In genomic region chr13:81497035-81497434, GRCm38 (mm10) we compare ENCODE assay signal across 29 mouse cellular contexts.
DNase-seq lines count a peak whose midpoint lies in the region; ATAC-seq and TF ChIP-seq lines count a peak whose summit lies in the region.
"Had no signal": no experiment of that assay in that cellular context is flagged by ENCODE, and none has a peak within 500 bp of the region (broad histone marks: within the 10 kb centered on the region; RNA-seq: fewer than 3 reads in every experiment).

No protein-coding gene starts in this region.

- 0 out of 2 replicates have a peak, but pooled peaks cover 3% of the 10 kb centered on the region for H3K36me3 ChIP-seq in hindbrain, embryonic 11.5 days (ENCODE audit: control insufficient read depth, insufficient read depth, low read length)
- H3K36me3 ChIP-seq in hindbrain, embryonic 12.5 days: peaks cover 11% of the 10 kb centered on the region
- H3K36me3 ChIP-seq in limb, embryonic 11.5 days (ENCODE audit: control insufficient read depth, insufficient read depth, low read length): no peaks in the 10 kb centered on the region
- no peaks in the 10 kb centered on the region for H3K36me3 ChIP-seq in limb, embryonic 10.5 days
- H3K36me3 ChIP-seq in intestine, embryonic 16.5 days (ENCODE audit: control insufficient read depth, insufficient read depth, low read length): no peaks in the 10 kb centered on the region
- no peaks in the 10 kb centered on the region for H3K36me3 ChIP-seq in stomach, embryonic 15.5 days
- no peaks in the 10 kb centered on the region for H3K36me3 ChIP-seq in midbrain, postnatal 0 days (ENCODE audit: insufficient read depth, low read length)
- H3K36me3 ChIP-seq: heart, embryonic 12.5 days; hindbrain, embryonic 15.5 days; limb, embryonic 15.5 days; liver, embryonic 13.5 days had no signal

- no peak for DNase-seq in hindbrain, embryonic 11.5 days (ENCODE audit: low spot score)
- DNase-seq in limb, embryonic 11.5 days (ENCODE audit: low spot score): peak; percentile 32
- no peak for DNase-seq in limb, embryonic 10.5 days (ENCODE audit: low spot score)
- no peak for DNase-seq in midbrain, postnatal 0 days (ENCODE audit: low spot score)
- DNase-seq: adrenal gland, postnatal 10 days; cerebellum, adult 8-10 months; cerebellum, postnatal 25 days; embryo, embryonic 11 days; heart, adult 2 months; heart, postnatal 4 days; kidney, adult 9 months; layer of hippocampus, postnatal 36 days; liver, embryonic 13.5 days; lung, adult 18-20 months; retina, postnatal 1 day; right cerebral cortex, postnatal 14 days; thymus, adult 2 months; thymus, postnatal 36 days had no signal

- no peak overlapping the region for H3K4me2 ChIP-seq in hindbrain, embryonic 11.5 days (replicated peaks; ENCODE audit: low read depth, low read length)
- H3K4me2 ChIP-seq in hindbrain, embryonic 12.5 days (replicated peaks): no peak overlapping the region
- H3K4me2 ChIP-seq in limb, embryonic 11.5 days (ENCODE audit: low read depth, severe bottlenecking): no peak overlapping the region
- no peak overlapping the region for H3K4me2 ChIP-seq in intestine, embryonic 16.5 days (ENCODE audit: low read depth, low read length)
- no peak overlapping the region for H3K4me2 ChIP-seq in stomach, embryonic 15.5 days
- H3K4me2 ChIP-seq in midbrain, postnatal 0 days (ENCODE audit: low read depth, low read length, poor library complexity, severe bottlenecking): no peak overlapping the region
- H3K4me2 ChIP-seq: heart, embryonic 12.5 days; hindbrain, embryonic 15.5 days; limb, embryonic 15.5 days; liver, embryonic 13.5 days; midbrain, embryonic 12.5 days had no signal

- 0 out of 2 replicates have a peak, but pooled peaks have one; percentile 19 for ATAC-seq in hindbrain, embryonic 11.5 days (ENCODE audit: low FRiP score)
- ATAC-seq in hindbrain, embryonic 12.5 days (ENCODE audit: low FRiP score): no peak
- ATAC-seq in limb, embryonic 11.5 days (ENCODE audit: insufficient number of reproducible peaks, low FRiP score, low TSS enrichment, low read depth): peak; percentile 59; the same call in 1 of the 2 replicates
- peak; percentile 68 for ATAC-seq in intestine, embryonic 16.5 days
- ATAC-seq in stomach, embryonic 15.5 days (ENCODE audit: insufficient read depth, low FRiP score, low read depth): peak; percentile 22; the same call in 1 of the 2 replicates
- no peak for ATAC-seq in midbrain, postnatal 0 days (ENCODE audit: low FRiP score)
- ATAC-seq: forebrain, embryonic 16.5 days; inflammation-experienced regulatory T-cells, adult 6 months; Patski had no signal

- H3K9me3 ChIP-seq in hindbrain, embryonic 11.5 days (ENCODE audit: control insufficient read depth, low read length): no peaks in the 10 kb centered on the region
- H3K9me3 ChIP-seq in hindbrain, embryonic 12.5 days (replicated peaks): no peaks in the 10 kb centered on the region
- no peaks in the 10 kb centered on the region for H3K9me3 ChIP-seq in limb, embryonic 11.5 days (ENCODE audit: control insufficient read depth, low read length)
- no peaks in the 10 kb centered on the region for H3K9me3 ChIP-seq in limb, embryonic 10.5 days (replicated peaks)
- no peaks in the 10 kb centered on the region for H3K9me3 ChIP-seq in intestine, embryonic 16.5 days (ENCODE audit: control insufficient read depth, low read length)
- H3K9me3 ChIP-seq in stomach, embryonic 15.5 days: no peaks in the 10 kb centered on the region
- H3K9me3 ChIP-seq in midbrain, postnatal 0 days (ENCODE audit: low read length): no peaks in the 10 kb centered on the region
- H3K9me3 ChIP-seq: heart, embryonic 12.5 days; hindbrain, embryonic 15.5 days; limb, embryonic 15.5 days; liver, embryonic 13.5 days; midbrain, embryonic 12.5 days had no signal

- no peak overlapping the region for H3K27ac ChIP-seq in hindbrain, embryonic 11.5 days (ENCODE audit: low read depth, low read length)
- no peak overlapping the region for H3K27ac ChIP-seq in hindbrain, embryonic 12.5 days
- no peak overlapping the region for H3K27ac ChIP-seq in limb, embryonic 11.5 days (replicated peaks; ENCODE audit: low read depth, low read length)
- no peak overlapping the region for H3K27ac ChIP-seq in limb, embryonic 10.5 days
- H3K27ac ChIP-seq in intestine, embryonic 16.5 days (ENCODE audit: low read length): no peak overlapping the region
- H3K27ac ChIP-seq in stomach, embryonic 15.5 days: no peak overlapping the region
- H3K27ac ChIP-seq in midbrain, postnatal 0 days (ENCODE audit: low read depth, low read length): no peak overlapping the region
- H3K27ac ChIP-seq: heart, adult 2 months; hindbrain, embryonic 15.5 days; limb, embryonic 15.5 days; liver, embryonic 13.5 days; midbrain, embryonic 12.5 days had no signal

- no peaks in the 10 kb centered on the region for H3K27me3 ChIP-seq in hindbrain, embryonic 11.5 days (ENCODE audit: control insufficient read depth, insufficient read depth, low read length)
- H3K27me3 ChIP-seq in hindbrain, embryonic 12.5 days: no peaks in the 10 kb centered on the region
- H3K27me3 ChIP-seq in limb, embryonic 11.5 days (ENCODE audit: control insufficient read depth, insufficient read depth, low read length): no peaks in the 10 kb centered on the region
- no peaks in the 10 kb centered on the region for H3K27me3 ChIP-seq in limb, embryonic 10.5 days (ENCODE audit: low read depth, poor library complexity, severe bottlenecking)
- H3K27me3 ChIP-seq in intestine, embryonic 16.5 days (replicated peaks; ENCODE audit: control insufficient read depth, insufficient read depth, low read length): no peaks in the 10 kb centered on the region
- H3K27me3 ChIP-seq in stomach, embryonic 15.5 days (replicated peaks): no peaks in the 10 kb centered on the region
- H3K27me3 ChIP-seq in midbrain, postnatal 0 days (ENCODE audit: insufficient read depth, low read length): no peaks in the 10 kb centered on the region
- H3K27me3 ChIP-seq: heart, embryonic 12.5 days; hindbrain, embryonic 15.5 days; limb, embryonic 15.5 days; liver, embryonic 13.5 days; midbrain, embryonic 12.5 days; Patski had no signal

- no peak for TF ChIP-seq CTCF in midbrain, postnatal 0 days (IDR thresholded peaks at IDR 0.05)

- H3K9ac ChIP-seq in hindbrain, embryonic 11.5 days (ENCODE audit: low read depth, low read length): no peak overlapping the region
- no peak overlapping the region for H3K9ac ChIP-seq in hindbrain, embryonic 12.5 days
- H3K9ac ChIP-seq in limb, embryonic 11.5 days (ENCODE audit: low read length): no peak overlapping the region
- no peak overlapping the region for H3K9ac ChIP-seq in intestine, embryonic 16.5 days (ENCODE audit: low read depth, low read length)
- no peak overlapping the region for H3K9ac ChIP-seq in stomach, embryonic 15.5 days
- H3K9ac ChIP-seq in midbrain, postnatal 0 days (replicated peaks; ENCODE audit: low read length, poor library complexity, severe bottlenecking): no peak overlapping the region
- H3K9ac ChIP-seq: heart, embryonic 12.5 days; hindbrain, embryonic 15.5 days; limb, embryonic 15.5 days; liver, embryonic 13.5 days; midbrain, embryonic 12.5 days had no signal

- H3K4me3 ChIP-seq in hindbrain, embryonic 11.5 days (ENCODE audit: low read depth, low read length): no peak overlapping the region
- no peak overlapping the region for H3K4me3 ChIP-seq in hindbrain, embryonic 12.5 days
- H3K4me3 ChIP-seq in limb, embryonic 11.5 days (ENCODE audit: low read depth, low read length): no peak overlapping the region
- no peak overlapping the region for H3K4me3 ChIP-seq in limb, embryonic 10.5 days
- no peak overlapping the region for H3K4me3 ChIP-seq in intestine, embryonic 16.5 days (ENCODE audit: low read length)
- no peak overlapping the region for H3K4me3 ChIP-seq in stomach, embryonic 15.5 days (replicated peaks)
- no peak overlapping the region for H3K4me3 ChIP-seq in midbrain, postnatal 0 days (ENCODE audit: low read depth, low read length)
- H3K4me3 ChIP-seq: erythroblast, embryonic 14.5 days; heart, adult 2 months; heart, embryonic 12.5 days; hindbrain, embryonic 15.5 days; limb, embryonic 15.5 days; liver, embryonic 13.5 days; midbrain, embryonic 12.5 days had no signal

- H3K4me1 ChIP-seq in hindbrain, embryonic 11.5 days (replicated peaks; ENCODE audit: control insufficient read depth, insufficient read depth, low read length): no peaks in the 10 kb centered on the region
- H3K4me1 ChIP-seq in hindbrain, embryonic 12.5 days: no peaks in the 10 kb centered on the region
- no peaks in the 10 kb centered on the region for H3K4me1 ChIP-seq in limb, embryonic 11.5 days (ENCODE audit: control insufficient read depth, insufficient read depth, low read length)
- H3K4me1 ChIP-seq in limb, embryonic 10.5 days: peaks cover 6% of the 10 kb centered on the region; the same call in 1 of the 2 replicates
- no peaks in the 10 kb centered on the region for H3K4me1 ChIP-seq in intestine, embryonic 16.5 days (ENCODE audit: control insufficient read depth, insufficient read depth, low read length)
- 0 out of 2 replicates have a peak, but pooled peaks cover 3% of the 10 kb centered on the region for H3K4me1 ChIP-seq in stomach, embryonic 15.5 days
- no peaks in the 10 kb centered on the region for H3K4me1 ChIP-seq in midbrain, postnatal 0 days (ENCODE audit: insufficient read depth, low read length)
- H3K4me1 ChIP-seq: heart, embryonic 12.5 days; hindbrain, embryonic 15.5 days; limb, embryonic 15.5 days; liver, embryonic 13.5 days; midbrain, embryonic 12.5 days had no signal

- 72% methylated on average over 3 of the region's 3 CpGs for WGBS in hindbrain, embryonic 11.5 days
- WGBS in hindbrain, embryonic 12.5 days: 84% methylated on average over 3 of the region's 3 CpGs
- whole genome bisulfite sequencing in limb, embryonic 11.5 days: 48% methylated on average over 3 of the region's 3 CpGs
- WGBS in limb, embryonic 10.5 days: 66% methylated on average over 3 of the region's 3 CpGs
- 49% methylated on average over 3 of the region's 3 CpGs for WGBS in intestine, embryonic 16.5 days
- WGBS in stomach, embryonic 15.5 days: 49% methylated on average over 3 of the region's 3 CpGs
- WGBS in midbrain, postnatal 0 days: 84% methylated on average over 3 of the region's 3 CpGs

Comparison
In these comparisons a context has a peak if more than half of its experiments do, and no peak if none do; other contexts are left out.
1. ATAC-seq: peak in hindbrain, embryonic 11.5 days (single experiment), limb, embryonic 11.5 days (single experiment), intestine, embryonic 16.5 days (single experiment) and stomach, embryonic 15.5 days (single experiment); none in hindbrain, embryonic 12.5 days (single experiment) and midbrain, postnatal 0 days (single experiment).